Mouse (Mus musculus) hindbrain, embryonic 11.5 days (tissue): ENCODE data around the gene Senp2. TPM values are rescaled to one million over a fixed set of nuclear protein-coding genes. Genes with fewer than 3 reads are reported as not detected.

ENCODE experiments used
- ATAC-seq: fragments of 200-750 bp; cut with Nextera tagmentation; 2 replicates; pipeline ENCODE4 v1.8.0; 2017; ENCODE audit warnings: mild to moderate bottlenecking, moderate TSS enrichment, moderate library complexity; ENCODE audit not compliant: low FRiP score
- DNase-seq: peaks from one replicate; pipeline ENCODE4 v3.0.0-alpha.2; 2015; ENCODE audit warnings: low spot score
- H3K27ac ChIP-seq: fragments of 300-500 bp; sonication (generic); 2 replicates; pipeline ENCODE4 v1.5.1; 2014; ENCODE audit warnings: mild to moderate bottlenecking, low read depth, low read length
- H3K27me3 ChIP-seq: fragments of 300-500 bp; sonication (generic); 2 replicates; pipeline ENCODE4 v1.6.1; 2014; ENCODE audit warnings: mild to moderate bottlenecking, low read length, moderate library complexity, mixed read lengths; ENCODE audit not compliant: control insufficient read depth, insufficient read depth
- H3K36me3 ChIP-seq: fragments of 300-500 bp; sonication (generic); 2 replicates; pipeline ENCODE4 v1.6.1; 2014; ENCODE audit warnings: mild to moderate bottlenecking, low read length, moderate library complexity, mixed read lengths; ENCODE audit not compliant: control insufficient read depth, insufficient read depth
- H3K4me1 ChIP-seq: fragments of 300-500 bp; sonication (generic); replicated peaks from 2 replicates; pipeline ENCODE4 v1.6.1; 2014; ENCODE audit warnings: low read length, mixed read lengths; ENCODE audit not compliant: control insufficient read depth, insufficient read depth
- H3K4me2 ChIP-seq: fragments of 300-500 bp; sonication (generic); replicated peaks from 2 replicates; pipeline ENCODE4 v1.6.1; 2014; ENCODE audit warnings: mild to moderate bottlenecking, low read depth, low read length
- H3K4me3 ChIP-seq: fragments of 300-500 bp; sonication (generic); 2 replicates; pipeline ENCODE4 v1.5.1; 2014; ENCODE audit warnings: low read depth, low read length
- H3K9ac ChIP-seq: fragments of 300-500 bp; sonication (generic); 2 replicates; pipeline ENCODE4 v1.6.1; 2014; ENCODE audit warnings: low read depth, low read length
- H3K9me3 ChIP-seq: fragments of 300-500 bp; sonication (generic); 2 replicates; pipeline ENCODE4 v1.6.1; 2016; ENCODE audit warnings: low read length; ENCODE audit not compliant: control insufficient read depth
- WGBS: fragments of 180-500 bp; shearing (Covaris S2); extraction: QIAGEN DNeasy Blood & Tissue Kit; methylation state at CpG from one replicate; pipeline ENCODE4 v1.1.7; 2014; 5-methylcytosine and 5-hydroxymethylcytosine counted together
- polyA plus RNA-seq: library from polyadenylated mRNA; unstranded; fragments of >200 nt; fragmentation: Nextera tagmentation; extraction: Ambion mirVana; gene quantifications from 2 replicates; pipeline ENCODE4 v1.2.1, GENCODE M21; 2014

The Senp2 gene
- polyA plus RNA-seq, 1 experiment from 2014 or later = 66.1 TPM

DNA sequence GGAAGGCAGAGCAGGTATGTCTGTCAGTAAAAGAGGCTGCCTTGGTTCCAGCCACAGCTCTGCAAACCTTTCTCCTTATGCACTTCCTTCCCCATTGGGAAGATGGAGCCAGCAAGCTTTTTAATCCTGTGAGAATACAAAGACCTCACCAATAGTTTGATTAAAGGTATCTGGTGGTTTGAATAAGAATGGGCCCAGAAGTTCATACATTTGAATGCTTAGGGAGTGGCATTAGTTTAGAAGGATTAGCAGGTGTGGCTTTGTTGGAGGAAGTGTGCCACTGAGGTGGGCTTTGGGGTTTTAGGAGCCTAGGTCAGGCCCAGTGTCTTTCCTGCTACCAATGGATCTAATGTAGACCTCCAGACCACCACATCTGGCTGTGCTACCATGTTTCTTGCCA lies 56.3 kb downstream of the Senp2 start:
- H3K36me3 ChIP-seq = peaks cover 9% of the 10 kb centered on the region
- H3K27ac ChIP-seq = no peak overlapping the region
- H3K4me2 ChIP-seq = no peak overlapping the region
- no peak overlapping the region for H3K9ac ChIP-seq
- no peak overlapping the region for H3K4me3 ChIP-seq
- H3K4me1 ChIP-seq = no peaks in the 10 kb centered on the region
- no peaks in the 10 kb centered on the region for H3K27me3 ChIP-seq
- H3K9me3 ChIP-seq = no peaks in the 10 kb centered on the region
- DNase-seq (no peak), ATAC-seq (no peak)

DNA sequence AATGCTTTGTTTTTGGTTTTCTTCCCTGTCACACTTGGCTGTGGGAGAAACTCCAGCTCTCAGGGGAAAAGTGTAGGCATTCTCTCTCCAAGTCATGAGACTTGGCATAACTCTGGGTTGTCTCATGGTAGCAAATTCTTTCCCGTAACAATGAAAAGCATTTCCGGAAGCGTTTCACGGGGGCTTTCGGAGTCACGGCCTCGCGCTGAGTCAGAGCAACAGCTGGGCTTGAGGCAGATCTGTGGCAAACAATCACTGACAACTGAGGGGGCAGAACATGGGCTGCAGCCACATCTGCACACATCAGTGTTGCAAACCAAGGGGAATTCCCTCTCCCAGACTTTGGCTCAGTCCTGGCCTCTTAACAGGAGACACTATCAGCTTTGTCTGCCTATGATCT lies 58.1 kb downstream of the Senp2 start:
- no peaks in the 10 kb centered on the region for H3K27me3 ChIP-seq
- no peak overlapping the region for H3K27ac ChIP-seq
- 96% methylated on average over 8 of the region's 8 CpGs for WGBS
- no peak overlapping the region for H3K9ac ChIP-seq
- H3K4me3 ChIP-seq = no peak overlapping the region
- DNase-seq (no peak), ATAC-seq (no peak)
- H3K36me3 ChIP-seq = peaks cover 9% of the 10 kb centered on the region
- no peaks in the 10 kb centered on the region for H3K4me1 ChIP-seq
- no peaks in the 10 kb centered on the region for H3K9me3 ChIP-seq
- H3K4me2 ChIP-seq = no peak overlapping the region

DNA sequence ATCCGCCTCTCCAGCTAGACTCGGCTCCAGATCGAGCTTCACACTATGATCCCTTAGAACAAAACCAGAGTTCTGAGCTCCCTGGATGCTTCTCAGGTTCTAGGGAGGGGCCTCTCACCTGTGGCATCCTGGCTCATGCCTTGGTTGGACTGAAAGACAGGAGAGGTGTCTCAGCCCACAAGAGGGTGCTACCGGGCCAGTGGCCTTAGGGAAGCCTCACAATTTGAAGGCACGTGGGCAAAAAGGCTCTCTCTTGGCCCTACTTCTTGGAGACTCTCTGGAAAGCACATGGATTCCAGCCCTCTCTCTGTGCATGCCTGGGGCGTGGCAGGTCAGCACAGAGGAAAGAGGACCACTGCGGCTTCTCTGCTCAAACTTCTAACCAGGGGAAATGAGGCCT lies 62.1 kb downstream of the Senp2 start:
- Histone ChIP-seq H3K27ac (no peak overlapping the region), H3K4me3 (no peak overlapping the region), H3K4me1 (0 out of 2 replicates have a peak, but pooled peaks cover 4% of the 10 kb centered on the region), H3K4me2 (no peak overlapping the region), H3K27me3 (no peaks in the 10 kb centered on the region), H3K36me3 (peaks cover 7% of the 10 kb centered on the region), H3K9me3 (no peaks in the 10 kb centered on the region), H3K9ac (no peak overlapping the region)
- no peak for ATAC-seq
- DNase-seq = no peak
- 84% methylated on average over 7 of the region's 7 CpGs for whole genome bisulfite sequencing

DNA sequence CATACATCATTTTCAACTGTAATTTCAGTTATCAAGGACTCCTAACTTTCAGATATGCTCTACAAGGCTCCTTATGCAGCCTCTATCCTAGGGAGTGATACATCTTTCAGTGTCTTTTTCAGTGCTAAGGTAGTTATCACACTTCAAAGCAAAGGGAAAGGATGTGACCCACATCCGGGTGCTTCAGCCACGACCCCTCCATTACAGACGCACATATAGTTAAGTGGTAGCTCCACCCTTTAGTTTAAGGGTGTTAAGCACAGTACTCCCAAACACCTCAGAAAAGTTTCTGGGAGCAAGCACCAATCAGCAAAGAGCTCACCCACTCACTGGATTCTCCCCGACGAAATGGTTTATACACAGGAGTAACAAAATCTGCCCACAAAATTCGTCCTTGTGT lies 65.8 kb downstream of the Senp2 start:
- H3K36me3 ChIP-seq = peaks cover 5% of the 10 kb centered on the region; the same call in 1 of the 2 replicates
- no peak for DNase-seq

DNA sequence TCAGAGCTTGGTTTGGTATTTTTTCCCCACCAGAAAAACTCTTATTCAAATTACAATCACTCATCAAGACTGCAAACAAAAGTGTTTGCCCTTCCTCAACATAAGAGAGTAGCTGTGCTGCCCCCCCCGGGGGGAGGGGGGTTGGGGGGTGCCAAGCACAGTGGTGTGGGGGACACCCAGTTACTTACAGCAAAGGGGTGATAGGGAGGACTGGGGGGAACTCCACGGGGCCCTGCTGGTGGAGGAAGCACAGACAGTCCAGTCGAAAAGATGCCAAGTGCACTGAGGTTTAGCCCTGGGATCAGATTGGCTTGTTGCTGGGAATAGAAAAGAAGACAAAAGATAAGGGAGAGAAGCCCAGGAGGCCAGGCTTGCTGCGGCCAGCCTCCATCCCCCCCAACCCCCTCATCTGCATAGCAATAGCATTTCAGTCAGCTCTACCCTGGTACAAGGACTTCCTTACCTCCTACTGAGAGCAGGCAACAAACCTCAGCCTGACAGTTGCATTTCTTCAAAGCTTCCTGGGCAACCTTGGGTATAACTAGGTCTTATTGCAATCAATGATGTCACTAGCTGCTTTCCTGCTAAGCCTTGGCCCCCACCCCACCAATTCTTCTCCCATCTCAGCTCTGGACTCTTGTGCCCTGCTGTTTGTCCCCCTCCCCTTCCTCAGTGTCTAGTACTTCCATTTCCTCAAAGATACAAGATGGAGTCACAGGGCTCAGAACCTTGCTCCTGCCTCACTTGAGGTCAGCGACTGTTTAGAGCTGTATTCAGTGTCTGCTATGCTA lies 66.7 kb downstream of the Senp2 start:
- Histone ChIP-seq H3K27ac (peak overlapping the region; percentile 76), H3K9ac (no peak overlapping the region), H3K4me2 (no peak overlapping the region), H3K36me3 (peaks cover 5% of the 10 kb centered on the region; the same call in 1 of the 2 replicates), H3K9me3 (no peaks in the 10 kb centered on the region), H3K4me1 (0 out of 2 replicates have a peak, but pooled peaks cover 4% of the 10 kb centered on the region), H3K27me3 (no peaks in the 10 kb centered on the region), H3K4me3 (no peak overlapping the region)
- 16% methylated on average over 5 of the region's 5 CpGs for WGBS
- ATAC-seq = peak; percentile 70
- DNase-seq = peak; percentile 33

More for the DNA sequence above, 65.8 kb downstream of the Senp2 start:
- Histone ChIP-seq H3K27ac (no peak overlapping the region), H3K27me3 (no peaks in the 10 kb centered on the region), H3K4me3 (no peak overlapping the region), H3K4me1 (0 out of 2 replicates have a peak, but pooled peaks cover 4% of the 10 kb centered on the region), H3K9ac (no peak overlapping the region), H3K4me2 (no peak overlapping the region), H3K9me3 (no peaks in the 10 kb centered on the region)
- ATAC-seq = no peak
- 73% methylated on average over 6 of the region's 6 CpGs for WGBS

DNA sequence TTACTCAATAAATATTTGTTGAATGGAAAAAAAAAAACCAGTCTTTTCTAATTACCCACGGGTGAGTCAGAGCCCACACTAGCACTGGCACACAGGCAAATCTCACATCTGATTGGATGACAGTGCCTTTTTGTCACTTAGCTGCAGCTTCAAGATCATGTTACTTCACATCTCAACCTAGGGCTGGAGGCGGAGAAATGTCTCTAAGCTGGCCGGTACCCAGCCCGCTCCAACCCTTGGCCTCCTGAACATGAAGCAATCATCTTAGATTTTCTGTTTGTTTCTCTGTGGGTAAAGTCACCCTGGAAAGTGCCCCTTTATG lies 67.3 kb downstream of the Senp2 start:
- Histone ChIP-seq H3K4me3 (no peak overlapping the region), H3K9me3 (no peaks in the 10 kb centered on the region), H3K27me3 (no peaks in the 10 kb centered on the region), H3K9ac (no peak overlapping the region), H3K4me2 (no peak overlapping the region), H3K27ac (0 out of 2 replicates have a peak overlapping the region, but pooled peaks have one; percentile 51), H3K4me1 (0 out of 2 replicates have a peak, but pooled peaks cover 4% of the 10 kb centered on the region), H3K36me3 (peaks cover 5% of the 10 kb centered on the region; the same call in 1 of the 2 replicates)
- WGBS = 43% methylated on average over 4 of the region's 4 CpGs
- DNase-seq = no peak
- ATAC-seq = no peak

DNA sequence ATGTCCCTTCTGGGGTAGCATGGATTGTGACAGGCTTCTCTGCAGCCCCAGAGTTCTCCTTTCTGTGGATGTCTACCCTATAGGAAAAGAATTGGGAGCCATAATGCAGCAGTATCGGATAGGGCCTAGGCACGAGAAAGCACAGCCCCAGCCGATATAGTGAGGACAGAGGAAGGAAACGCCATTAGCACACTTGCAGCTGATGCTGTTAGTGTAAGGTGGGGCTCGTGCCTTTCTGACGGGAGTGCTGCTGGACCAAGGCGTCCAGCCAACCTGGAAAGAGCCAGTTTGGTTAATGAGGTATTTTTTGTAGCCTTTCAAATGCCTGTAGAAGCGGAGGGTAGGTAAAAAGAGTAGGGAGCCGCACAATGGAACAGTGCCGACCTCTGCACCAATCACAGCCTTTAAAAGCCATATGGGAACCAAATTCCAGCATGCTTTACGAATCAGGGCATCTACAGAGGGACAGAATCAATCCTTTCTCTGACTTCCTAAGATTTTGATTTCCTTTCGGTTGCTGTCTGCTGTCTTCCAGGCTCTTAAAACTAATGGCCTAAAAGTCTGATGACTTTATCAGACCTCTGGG lies 70.9 kb downstream of the Senp2 start:
- Histone ChIP-seq H3K4me2 (no peak overlapping the region), H3K9ac (no peak overlapping the region), H3K36me3 (peaks cover 9% of the 10 kb centered on the region; the same call in 1 of the 2 replicates), H3K4me1 (0 out of 2 replicates have a peak, but pooled peaks cover 4% of the 10 kb centered on the region), H3K9me3 (no peaks in the 10 kb centered on the region), H3K4me3 (no peak overlapping the region), H3K27ac (no peak overlapping the region), H3K27me3 (no peaks in the 10 kb centered on the region)
- ATAC-seq (no peak), DNase-seq (no peak)
- WGBS = 89% methylated on average over 12 of the region's 12 CpGs

DNA sequence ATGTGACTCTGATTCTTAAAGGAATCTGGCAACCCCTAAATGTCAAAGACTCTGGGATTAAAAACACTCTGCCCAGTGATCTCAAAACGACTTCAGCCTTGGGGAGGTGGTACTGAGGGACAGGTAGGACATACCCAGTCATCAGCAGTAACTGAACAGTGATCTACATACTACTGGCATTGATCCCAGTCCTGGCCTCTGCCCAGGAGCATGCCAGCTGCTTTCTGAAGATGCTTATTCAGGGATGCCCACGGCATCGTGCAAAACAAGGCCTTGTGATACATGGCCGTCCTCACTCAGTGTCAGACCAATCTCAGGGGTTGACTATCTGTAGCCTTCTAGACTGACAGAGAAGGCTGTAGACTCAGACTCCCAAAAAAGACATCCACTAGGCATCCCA lies 76.1 kb downstream of the Senp2 start:
- no peak for ATAC-seq
- Histone ChIP-seq H3K9ac (no peak overlapping the region), H3K4me1 (no peaks in the 10 kb centered on the region), H3K4me3 (no peak overlapping the region), H3K27ac (no peak overlapping the region), H3K36me3 (0 out of 2 replicates have a peak, but pooled peaks cover 4% of the 10 kb centered on the region), H3K4me2 (no peak overlapping the region), H3K9me3 (no peaks in the 10 kb centered on the region), H3K27me3 (no peaks in the 10 kb centered on the region)
- no peak for DNase-seq
- 94% methylated on average over 4 of the region's 4 CpGs for WGBS
